Mouse (Mus musculus) ES-Bruce4 (cell line): Measurements from ENCODE around the gene Clec16a.

ENCODE experiments used
- CTCF ChIP-seq: IDR thresholded peaks from one replicate; pipeline ENCODE4 v1.8.1; 2011; ENCODE audit warnings: low read depth, low read length
- EP300 ChIP-seq: IDR thresholded peaks from 2 replicates; pipeline ENCODE4 v1.6.1; 2011; ENCODE audit warnings: low read depth, low read length; ENCODE audit not compliant: insufficient read depth
- POLR2A ChIP-seq: IDR thresholded peaks from one replicate; pipeline ENCODE4 v1.8.1; 2011; ENCODE audit warnings: low read length; ENCODE audit not compliant: insufficient read depth

DNA sequence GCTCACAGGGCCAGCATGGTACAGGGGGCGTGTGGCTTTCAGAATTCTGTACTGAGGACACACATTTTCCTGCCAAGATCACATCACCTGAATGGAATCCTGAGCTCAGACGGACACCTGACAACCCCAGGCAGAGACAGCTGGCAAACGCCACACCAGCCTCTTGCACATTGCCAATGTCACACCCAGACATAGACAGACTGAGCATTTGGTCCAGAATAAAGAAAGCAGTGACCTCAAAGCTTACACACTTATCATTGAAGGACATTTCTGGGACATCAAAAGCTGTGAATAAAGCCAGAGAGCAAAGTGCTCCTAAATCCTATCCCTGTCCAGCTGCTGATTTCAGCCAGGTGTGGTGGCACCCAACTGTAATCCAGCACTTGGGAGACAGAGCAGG, 8.2 kb upstream of the Clec16a start:
- no peak for TF ChIP-seq POLR2A
- no peak for TF ChIP-seq CTCF
- no peak for TF ChIP-seq EP300
